Mouse (Mus musculus): ENCODE results near the gene Ttc8.
A peak's percentile ranks its signal among the peaks of the same experiment; 100 is the strongest.
"Not testable (repeated sequence)": the region's sequence is repeated elsewhere in the genome, so short reads cannot be mapped to it uniquely, and the experiment has no call there.

Gene Ttc8

DNA sequence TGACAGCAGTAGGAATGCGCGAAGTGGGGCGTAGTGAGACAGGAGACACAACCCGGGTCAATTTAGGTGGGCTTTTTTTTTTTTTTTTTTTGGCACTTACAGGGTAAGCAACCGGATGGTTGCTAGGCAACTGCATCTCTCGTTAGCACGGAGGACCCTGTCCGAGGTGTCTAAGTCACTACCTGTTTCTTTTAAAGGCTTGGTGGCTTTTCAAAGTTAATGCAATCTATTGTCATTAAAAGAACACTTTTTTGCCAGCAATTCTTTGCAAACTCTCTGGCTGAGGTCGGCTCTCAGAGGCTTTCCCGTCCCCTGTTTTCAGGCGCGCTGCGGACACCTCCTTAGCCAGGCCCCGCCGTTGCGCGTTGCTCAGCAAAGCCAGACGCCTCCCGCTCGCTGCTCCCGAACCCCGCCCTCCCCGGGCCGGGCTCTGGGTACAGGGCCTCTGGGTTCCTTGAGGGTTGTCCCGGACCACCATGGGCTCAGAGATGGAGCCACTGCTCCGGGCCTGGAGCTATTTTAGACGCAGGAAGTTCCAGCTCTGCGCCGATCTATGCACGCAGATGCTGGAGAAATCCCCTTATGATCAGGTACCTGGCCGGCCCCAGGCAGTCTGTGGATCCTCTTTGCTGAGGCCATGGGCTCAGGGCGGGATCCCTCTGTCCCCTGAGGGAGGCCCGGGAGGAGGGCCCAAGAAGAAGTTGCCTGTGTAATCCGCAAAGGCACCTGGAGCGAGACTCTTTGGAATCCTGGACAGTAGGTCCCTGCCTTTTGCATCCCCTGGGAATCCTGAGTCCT lies at the start of gene Ttc8:
TSS of gene Ttc8 (plus strand) at position 381 of the 798 bp plus-strand sequence.
- peak; percentile 88 for DNase-seq (ENCODE audit: low read depth, low spot score)

DNA sequence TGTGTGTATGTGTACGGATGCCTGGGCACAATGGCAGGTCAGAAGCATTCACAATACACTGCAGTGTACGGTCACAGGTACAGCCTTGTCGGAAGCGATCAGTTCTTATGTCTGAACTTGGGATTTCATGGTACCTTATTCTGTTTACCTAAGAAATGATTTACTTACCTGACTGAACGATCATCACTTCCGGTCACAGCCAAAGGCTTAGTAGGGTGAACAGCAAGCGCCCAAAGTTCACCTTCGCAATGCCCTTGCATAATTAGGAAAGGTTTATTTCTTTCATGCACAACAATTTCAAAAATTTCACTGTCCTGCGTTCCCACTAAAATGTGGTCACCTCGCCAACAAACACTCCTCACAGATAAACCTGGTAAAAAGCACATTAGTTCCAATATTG lies 47.5 kb upstream of the Ttc8 start:
- no peak for DNase-seq (ENCODE audit: low read depth, low spot score)

DNA sequence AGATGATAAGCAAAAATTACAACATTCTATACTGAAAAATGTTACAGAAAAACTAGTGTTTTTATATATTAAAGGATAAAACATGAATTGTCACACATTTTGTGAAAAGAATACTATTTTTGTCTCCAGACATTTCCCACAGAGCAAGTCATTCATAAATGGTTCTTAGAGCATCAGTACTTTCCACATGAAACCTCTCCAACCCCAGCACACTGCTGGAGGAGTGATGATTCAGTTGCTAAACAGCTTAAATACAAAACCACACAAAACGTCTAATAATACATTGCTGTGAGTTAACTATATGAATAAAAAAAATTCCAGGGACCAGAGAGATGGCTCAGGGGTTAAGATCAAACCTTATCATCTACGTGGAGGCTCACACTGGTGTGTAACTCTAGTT lies 45.2 kb upstream of the Ttc8 start:
- no peak for DNase-seq (ENCODE audit: low read depth, low spot score)

DNA sequence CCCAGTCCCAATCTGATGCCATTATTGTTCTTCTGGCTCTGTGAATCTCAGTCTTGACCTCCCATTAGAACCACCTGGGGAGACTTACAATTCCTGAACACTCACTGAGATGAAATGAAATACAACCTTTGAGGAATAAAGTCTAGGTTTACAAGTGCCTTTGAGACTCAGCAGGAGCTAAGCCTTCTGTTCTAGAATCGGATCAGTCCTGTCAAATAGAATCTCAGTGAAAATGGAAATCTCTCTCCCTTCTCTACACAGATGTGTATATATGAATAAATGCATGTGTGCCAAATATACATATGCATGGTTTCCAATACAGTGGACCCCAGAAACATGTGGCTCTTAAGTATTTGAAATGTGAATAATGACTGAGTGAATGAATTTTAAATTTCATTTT lies 41.7 kb upstream of the Ttc8 start:
- DNase-seq (ENCODE audit: low read depth, low spot score), result no peak

DNA sequence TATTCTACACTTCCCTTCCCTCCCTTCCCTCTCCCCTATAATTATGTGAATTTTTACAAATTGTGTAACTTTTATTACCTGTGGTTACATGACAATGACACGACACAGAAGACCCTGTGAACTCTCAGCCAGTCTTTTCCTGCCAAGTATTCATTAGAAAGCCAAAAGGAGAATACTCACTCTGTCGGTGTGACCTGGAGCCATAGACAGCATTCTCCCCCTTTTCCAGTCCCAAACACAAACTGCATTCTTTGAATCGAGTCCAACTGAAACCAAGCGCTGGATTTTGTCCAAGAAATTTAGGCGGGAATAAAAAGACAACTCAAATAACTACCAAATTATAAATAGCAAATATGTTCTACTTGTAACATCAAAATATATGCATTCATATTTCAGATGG lies 38.6 kb upstream of the Ttc8 start:
- no peak for DNase-seq (ENCODE audit: low read depth, low spot score)

DNA sequence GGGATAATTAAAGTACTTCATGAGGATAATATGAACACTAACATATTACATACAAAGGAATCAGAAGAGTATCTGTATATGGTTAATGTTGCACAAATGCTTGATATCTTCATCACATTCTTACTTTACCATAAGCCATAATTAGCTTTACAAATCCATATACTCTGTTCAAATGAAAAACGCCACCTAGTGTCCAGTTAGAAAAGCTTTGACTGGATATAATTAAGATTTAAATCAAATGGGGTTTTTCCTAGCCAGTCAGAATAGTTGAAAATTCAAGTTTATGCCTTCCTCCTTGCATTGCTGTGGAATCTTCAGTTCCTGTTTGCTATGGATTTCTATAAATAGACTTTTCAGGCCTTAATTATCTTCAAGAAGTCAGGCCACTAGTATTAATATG lies 35.9 kb upstream of the Ttc8 start:
- no peak for DNase-seq (ENCODE audit: low read depth, low spot score)

DNA sequence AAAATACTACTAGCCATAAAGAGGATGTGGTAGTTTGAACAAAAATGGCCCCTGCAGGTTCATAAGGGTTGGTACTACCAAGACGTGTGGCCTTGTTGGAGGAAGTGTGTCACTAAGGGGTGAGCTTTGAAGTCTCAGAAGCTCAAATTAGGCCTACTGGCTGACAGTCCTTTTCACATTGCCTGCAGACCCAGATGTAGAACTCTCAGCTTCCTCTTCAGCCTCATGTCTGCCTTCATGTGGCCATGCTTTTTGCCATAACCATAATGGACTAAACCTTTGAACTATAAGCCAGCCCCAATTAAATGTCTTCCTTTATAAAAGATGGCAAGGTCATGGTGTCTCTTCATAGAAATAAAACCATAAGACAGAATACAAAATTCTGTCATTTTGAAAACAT lies 23.6 kb upstream of the Ttc8 start:
- no peak for DNase-seq (ENCODE audit: low read depth, low spot score)

DNA sequence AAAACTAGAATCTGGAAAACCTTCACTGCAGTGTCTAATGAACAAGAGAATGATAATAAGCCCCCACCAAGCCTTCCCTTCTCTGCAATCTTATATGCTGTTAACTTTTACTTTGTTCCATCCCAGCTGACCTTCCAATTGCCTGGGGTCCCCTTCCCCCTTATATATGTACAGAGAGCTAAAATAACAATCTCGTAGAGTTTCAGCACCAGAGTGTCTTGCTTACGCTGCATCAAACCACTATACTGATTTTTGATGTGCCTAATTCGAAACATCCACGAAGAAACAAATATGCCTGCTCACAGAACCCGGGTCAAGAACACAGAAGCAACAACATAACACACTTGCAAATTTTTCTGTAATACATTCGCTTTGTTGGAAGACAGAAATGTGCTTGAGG lies 20.7 kb upstream of the Ttc8 start:
- DNase-seq (ENCODE audit: low read depth, low spot score), result no peak

DNA sequence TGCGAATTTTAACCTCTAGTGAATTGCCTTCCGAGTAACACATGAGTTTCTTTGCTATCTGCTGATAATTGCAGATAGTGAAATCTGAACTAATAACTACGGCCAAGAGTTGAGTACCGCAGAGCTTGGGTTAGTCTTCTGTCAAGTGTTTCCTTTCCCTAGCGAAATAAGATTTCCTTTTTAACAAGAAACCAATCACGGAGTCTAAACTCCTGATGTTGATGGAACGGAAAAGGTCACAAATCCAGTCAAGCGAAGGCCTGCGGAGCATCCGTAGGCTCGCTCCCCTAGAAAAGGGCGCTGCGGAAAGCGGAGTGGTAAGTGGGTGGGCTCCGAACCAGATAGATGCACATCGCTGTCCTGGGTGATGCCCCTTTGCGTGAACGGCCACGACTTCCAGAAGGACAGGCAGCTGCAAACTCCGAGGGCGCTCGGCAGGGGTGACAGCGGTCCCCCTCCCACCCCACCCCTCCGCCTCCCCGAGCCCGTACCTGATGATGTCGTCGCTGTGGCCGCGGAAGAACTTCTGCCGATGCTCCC lies 20.0 kb upstream of the Ttc8 start:
- DNase-seq (ENCODE audit: low read depth, low spot score), result no peak

DNA sequence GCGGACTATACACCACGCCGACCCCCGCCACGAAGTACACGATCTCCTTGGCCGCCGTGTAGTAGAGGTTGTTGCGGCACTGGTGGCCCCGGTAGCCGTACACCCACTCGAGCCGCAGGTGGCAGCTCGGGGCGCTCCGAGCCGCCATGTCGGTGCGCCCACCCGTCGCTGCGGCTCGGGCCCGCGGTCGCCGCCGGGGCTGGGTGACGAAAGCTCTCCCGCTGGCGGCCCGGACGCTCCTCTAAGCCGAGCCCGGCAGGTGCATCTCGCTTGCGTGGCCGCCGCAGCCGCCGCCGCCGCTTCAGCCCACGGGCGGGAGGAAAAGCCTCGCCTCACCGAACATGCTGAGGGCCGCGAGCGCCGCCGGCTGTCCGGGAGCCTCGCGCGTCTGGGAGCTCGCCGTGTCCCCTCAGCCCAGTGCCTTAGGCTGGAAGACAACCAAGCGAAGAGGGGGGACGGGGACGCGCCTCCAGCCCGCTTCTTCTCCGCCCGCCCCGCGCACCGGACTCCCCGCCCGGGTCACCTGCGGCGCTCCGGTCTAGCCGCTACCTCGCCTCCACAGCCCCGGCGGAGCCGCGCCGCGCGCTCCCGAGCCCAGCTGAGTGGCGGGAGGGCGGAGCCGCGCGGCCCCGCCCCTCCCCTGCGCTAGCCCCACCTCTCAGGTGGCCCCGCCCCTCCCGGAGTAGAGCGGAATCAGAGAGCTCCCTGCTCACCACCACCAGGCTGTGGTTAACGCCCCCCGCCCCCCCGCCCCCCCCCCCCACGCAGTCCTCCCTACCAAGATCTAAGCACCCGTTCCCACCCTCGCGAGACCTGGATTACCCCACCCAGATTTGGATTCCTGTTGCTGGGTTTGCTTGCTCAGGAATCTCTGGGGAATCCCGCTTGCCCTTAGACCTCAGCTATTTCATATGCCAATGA lies 19.2 kb upstream of the Ttc8 start, which contains the start of gene Eml5:
TSS of gene Eml5 (minus strand) at position 604 of the 921 bp plus-strand sequence.
- DNase-seq (ENCODE audit: low read depth, low spot score), result peak; percentile 55

DNA sequence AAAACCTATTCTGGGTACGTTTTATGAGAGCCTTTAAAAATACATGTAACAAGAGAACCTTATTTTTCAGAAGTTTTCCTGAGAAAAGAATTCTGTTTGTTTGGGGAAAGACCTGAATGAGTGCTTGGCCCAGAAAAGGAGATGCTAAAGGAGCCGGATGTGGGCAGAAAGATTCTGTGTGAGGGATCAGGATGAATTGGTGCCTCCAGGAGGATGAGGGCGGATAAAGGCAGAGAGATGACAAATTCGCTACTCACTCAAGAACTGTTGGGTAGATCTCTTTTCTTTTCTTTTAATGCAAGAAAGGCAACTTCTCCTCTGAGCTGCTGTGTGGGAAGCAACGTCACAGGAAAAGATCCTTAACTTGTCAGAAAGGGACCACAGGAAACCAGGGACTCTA lies 14.9 kb upstream of the Ttc8 start:
- no peak for DNase-seq (ENCODE audit: low read depth, low spot score)

DNA sequence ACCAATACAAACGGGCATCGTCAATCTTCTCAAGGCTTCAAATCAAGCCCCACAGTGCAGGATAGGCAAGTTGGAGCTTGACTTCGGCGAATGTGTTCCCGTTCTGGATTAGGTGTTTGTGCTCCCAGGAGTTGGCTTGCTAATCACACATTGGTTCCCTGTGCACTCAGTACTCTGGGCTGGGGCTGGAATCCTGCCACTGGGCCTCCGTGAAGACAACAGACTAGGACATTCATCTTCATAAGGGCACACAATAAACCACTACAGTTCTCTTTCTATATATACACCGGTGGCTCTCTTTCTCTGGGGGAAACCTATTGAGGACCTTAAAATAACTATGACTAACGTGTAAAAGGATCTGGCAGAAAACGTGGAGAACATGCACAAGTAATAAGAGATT lies 10.3 kb upstream of the Ttc8 start:
- no peak for DNase-seq (ENCODE audit: low read depth, low spot score)

DNA sequence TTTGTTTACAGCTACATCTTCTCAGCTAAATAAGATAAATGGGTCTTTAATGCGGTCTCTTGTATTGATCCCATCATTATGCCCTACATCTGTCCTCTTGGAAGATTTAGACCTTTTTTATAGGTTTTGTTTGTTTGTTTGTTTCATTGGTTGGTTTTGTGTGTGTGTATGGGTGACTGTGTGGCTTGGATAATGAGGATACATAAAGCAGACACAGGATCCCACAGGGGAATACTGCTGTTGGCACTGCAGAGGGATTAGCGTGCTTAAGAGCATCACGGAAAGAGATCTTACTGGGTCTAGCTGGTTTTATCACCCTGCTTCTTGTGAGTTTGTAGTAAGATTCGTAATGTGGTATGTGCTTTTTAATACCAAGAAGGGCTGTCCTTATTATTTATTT lies 10.8 kb downstream of the Ttc8 start:
- no peak for DNase-seq (ENCODE audit: low read depth, low spot score)

DNA sequence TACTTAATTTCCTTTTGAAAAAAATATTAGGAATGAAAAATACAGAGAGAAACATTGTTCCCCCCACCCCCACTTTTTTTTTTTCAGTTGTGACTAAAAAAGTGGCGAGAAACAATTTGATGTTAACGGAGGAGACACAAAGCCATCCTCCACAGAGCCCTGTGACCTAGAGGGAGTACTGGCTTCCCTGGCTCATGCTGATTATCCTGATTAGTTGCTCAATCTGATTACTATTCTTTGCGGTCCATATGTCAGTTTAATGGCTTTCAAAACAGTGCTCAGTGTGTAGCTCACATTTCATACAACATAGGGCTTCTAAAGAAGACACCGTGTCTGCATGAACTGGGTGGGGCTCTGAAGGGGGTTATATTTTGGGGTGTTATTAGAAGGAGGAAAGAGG lies 12.1 kb downstream of the Ttc8 start:
- no peak for DNase-seq (ENCODE audit: low read depth, low spot score)

DNA sequence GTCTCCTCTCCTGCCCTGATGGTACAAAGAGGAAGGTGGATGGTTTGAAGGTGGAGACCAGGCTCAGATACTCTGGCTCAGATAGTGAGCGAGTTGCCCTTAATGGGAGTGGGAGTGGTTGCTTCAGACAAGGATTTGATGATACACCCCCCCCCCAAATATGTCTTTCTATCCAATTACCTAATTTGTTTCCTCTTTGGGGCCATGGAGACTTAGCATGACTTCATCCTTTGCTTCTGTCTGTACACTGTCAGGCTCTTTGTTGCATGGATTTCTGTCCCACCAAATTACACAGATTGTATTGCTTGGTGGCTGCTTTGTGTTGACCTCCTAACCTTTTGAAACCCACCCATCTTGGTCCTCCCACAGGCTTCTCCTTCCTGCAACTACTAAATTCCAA lies 12.5 kb downstream of the Ttc8 start:
- no peak for DNase-seq (ENCODE audit: low read depth, low spot score)

DNA sequence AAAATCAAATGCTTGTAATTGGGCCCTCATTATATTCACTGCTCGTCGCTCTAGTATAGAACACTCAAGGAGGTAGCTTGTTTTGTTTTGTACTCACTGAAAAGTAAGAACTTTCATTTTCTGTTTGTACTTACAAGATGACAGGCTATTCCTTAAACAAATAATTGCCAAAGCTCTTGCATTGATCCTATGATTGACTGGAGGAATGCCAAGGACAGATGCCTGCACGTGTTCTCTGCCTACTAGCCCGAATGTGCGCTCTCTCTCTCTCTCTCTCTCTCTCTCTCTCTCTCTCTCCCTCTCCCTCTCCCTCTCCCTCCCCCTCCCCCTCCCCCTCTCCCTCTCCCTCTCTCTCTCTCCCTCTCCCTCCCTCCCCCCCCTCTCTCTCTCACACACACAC lies 30.9 kb downstream of the Ttc8 start:
- not testable (repeated sequence) for DNase-seq (ENCODE audit: low read depth, low spot score)

DNA sequence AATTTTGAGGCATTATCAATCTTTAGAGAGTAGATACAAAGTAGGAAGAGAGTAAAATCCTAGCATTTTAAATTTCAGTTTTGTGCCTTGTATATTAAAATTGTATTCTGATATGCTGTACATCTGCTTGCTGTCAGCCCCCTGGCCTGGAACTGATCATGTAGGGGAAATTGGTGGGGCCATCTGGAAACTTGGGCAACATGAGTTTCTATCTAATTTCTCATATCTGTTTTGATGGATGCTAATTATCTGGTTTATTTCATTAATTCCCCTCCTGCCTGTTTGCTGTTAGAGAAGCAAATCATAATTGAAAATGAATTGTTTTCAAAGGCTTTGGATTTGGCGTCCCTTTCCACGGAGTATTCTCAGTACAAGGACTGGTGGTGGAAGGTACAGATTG lies 36.6 kb downstream of the Ttc8 start:
- no peak for DNase-seq (ENCODE audit: low read depth, low spot score)

DNA sequence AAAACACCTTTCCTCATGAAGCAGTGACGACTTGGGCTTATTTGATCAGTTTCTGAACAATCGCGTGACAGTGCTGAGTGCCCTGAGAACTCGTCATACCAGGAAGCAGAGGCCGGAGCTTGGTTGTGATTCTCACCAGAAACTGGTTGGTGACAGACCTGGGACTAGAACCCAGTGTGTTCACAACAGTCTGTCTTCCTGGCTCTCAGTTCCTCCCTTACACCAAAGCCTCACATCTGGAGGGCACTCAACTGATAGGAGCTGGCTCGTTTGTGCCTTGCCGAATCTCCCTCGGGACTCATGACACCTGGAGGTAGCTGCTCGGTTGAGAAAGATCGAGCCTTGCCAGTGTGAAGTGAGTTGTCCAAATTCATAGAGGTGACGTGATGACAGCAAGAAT lies 37.1 kb downstream of the Ttc8 start:
- DNase-seq (ENCODE audit: low read depth, low spot score), result no peak

DNA sequence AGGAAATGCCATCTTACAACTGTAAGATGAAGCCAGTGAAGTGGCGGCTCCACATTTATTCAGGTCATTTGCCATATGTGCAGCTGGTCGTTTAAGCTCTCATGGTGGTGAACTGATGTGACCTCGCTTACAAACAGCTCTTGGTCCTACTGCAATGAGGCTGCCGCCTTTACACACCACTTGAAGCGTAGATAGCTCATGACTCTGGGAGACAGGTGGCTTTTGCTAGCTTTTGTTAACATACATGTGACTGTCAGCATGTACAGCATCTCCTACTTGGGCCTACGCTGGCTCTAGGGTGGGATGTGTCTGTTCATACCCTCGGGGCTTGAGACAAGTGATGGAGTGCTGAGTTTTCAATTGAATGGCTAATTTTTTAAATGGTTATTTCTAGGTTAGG lies 40.6 kb downstream of the Ttc8 start:
- no peak for DNase-seq (ENCODE audit: low read depth, low spot score)

DNA sequence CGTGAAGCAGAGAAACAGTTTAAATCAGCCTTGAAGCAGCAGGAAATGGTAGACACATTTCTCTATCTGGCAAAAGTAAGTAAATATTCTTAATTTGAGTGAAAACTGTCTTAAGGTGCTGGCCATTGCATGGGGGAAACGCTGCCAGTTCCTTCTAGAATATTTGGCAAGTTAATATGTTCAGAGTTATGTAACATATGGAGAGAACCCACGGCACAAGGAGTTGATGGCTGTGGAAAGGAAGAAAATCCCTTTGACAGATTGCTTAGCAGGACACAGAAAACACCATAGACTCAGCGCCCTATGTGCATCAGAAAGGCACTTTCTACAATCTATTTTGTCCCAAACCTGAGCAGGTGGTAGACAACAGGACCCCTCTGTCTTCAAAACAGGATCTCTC lies 41.0 kb downstream of the Ttc8 start:
- DNase-seq (ENCODE audit: low read depth, low spot score), result no peak

DNA sequence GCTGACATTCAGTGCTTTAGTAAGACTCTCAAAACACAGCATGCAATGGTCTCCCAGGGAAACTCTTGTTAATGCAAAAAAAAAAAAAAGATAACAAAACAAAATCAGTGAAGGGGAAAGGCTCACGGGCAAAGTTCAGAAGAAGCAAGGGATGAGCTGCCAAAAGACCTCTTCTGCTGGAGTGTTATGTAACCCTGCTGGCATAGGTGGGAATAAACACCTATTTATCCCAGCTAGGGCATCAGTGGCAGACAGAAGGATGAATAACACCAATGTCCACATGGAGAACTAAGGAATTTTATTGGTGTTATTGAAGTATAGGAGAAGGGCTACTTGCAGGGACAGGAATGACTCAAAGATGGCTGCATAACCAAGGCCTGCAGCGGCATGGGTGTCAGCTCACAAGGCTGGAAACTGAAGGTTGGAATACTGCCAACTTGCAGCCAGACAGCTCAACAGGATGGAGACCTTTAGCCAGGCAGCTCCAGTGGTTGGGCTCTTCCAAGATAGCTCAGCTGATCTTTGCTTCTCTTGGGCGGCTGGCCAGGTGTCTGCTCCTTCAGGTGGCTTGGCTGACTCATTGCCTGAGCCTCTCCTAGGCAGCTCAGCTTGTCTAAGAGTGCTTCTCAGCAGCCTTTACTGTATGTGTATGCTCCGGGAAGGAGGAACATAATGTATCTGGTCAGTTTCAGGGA lies 45.2 kb downstream of the Ttc8 start:
- no peak for DNase-seq (ENCODE audit: low read depth, low spot score)

DNA sequence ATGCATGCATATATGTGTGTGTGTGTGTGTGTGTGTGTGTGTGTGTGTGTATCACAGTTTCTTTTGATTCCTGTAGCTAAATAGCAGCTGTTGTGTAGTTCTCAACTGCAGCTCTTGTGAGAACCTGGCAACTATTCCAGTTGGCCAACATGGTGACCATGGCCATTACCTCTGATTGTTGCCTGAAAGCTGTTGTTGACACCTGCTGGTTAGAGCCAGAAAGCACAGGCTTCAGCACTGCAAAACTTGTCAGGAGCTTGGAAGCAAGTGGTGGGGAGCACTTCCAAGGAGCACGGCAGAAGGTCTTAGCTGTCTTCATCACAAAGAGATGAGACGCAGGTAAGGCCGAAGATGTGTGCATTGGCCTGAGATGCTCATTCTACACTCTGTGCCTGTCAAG lies 51.9 kb downstream of the Ttc8 start:
- no peak for DNase-seq (ENCODE audit: low read depth, low spot score)
